Mouse (Mus musculus) neural tube, embryonic 14.5 days (tissue): ENCODE results near the gene Abhd14a. TPM values are rescaled to one million over a fixed set of nuclear protein-coding genes. Genes with fewer than 3 reads are reported as not detected.

ENCODE experiments used
- ATAC-seq: fragments of 200-750 bp; cut with Nextera tagmentation; 2 replicates; pipeline ENCODE4 v1.8.0; 2017; ENCODE audit warnings: low read depth, mild to moderate bottlenecking, moderate TSS enrichment, moderate library complexity
- H3K27ac ChIP-seq: fragments of 300-500 bp; sonication (generic); 2 replicates; pipeline ENCODE4 v1.5.1; 2014; ENCODE audit warnings: low read depth, mild to moderate bottlenecking, control low read depth, low read length, moderate library complexity, mixed read lengths
- H3K27me3 ChIP-seq: fragments of 300-500 bp; sonication (generic); 2 replicates; pipeline ENCODE4 v1.6.1; 2014; ENCODE audit warnings: low read length; ENCODE audit not compliant: control insufficient read depth, insufficient read depth
- H3K36me3 ChIP-seq: fragments of 300-500 bp; sonication (generic); 2 replicates; pipeline ENCODE4 v1.6.1; 2014; ENCODE audit warnings: low read length, mixed read lengths; ENCODE audit not compliant: control insufficient read depth, insufficient read depth
- H3K4me1 ChIP-seq: fragments of 300-500 bp; sonication (generic); 2 replicates; pipeline ENCODE4 v1.6.1; 2014; ENCODE audit warnings: low read length; ENCODE audit not compliant: control insufficient read depth, insufficient read depth
- H3K4me2 ChIP-seq: fragments of 300-500 bp; sonication (generic); 2 replicates; pipeline ENCODE4 v1.6.1; 2014; ENCODE audit warnings: mild to moderate bottlenecking, low read depth, low read length, control low read depth
- H3K4me3 ChIP-seq: fragments of 300-500 bp; sonication (generic); 2 replicates; pipeline ENCODE4 v1.5.1; 2014; ENCODE audit warnings: low read depth, low read length, control low read depth, mixed read lengths
- H3K9ac ChIP-seq: fragments of 300-500 bp; sonication (generic); replicated peaks from 2 replicates; pipeline ENCODE4 v1.6.1; 2014; ENCODE audit warnings: low read depth, mild to moderate bottlenecking, control low read depth, low read length, mixed read lengths
- H3K9me3 ChIP-seq: fragments of 300-500 bp; sonication (generic); 2 replicates; pipeline ENCODE4 v1.6.1; 2016; ENCODE audit warnings: low read length; ENCODE audit not compliant: control insufficient read depth
- WGBS: fragments of 180-500 bp; shearing (Covaris S2); extraction: QIAGEN DNeasy Blood & Tissue Kit; methylation state at CpG from one replicate; pipeline ENCODE4 v1.1.7; 2014; 5-methylcytosine and 5-hydroxymethylcytosine counted together
- polyA plus RNA-seq: library from polyadenylated mRNA; unstranded; fragments of >200 nt; fragmentation: Nextera tagmentation; extraction: Ambion mirVana; gene quantifications from 2 replicates; pipeline ENCODE4 v1.2.1, GENCODE M21; 2014

Abhd14a gene
- polyA plus RNA-seq, 1 experiment from 2014 or later, result 66.9 TPM

DNA sequence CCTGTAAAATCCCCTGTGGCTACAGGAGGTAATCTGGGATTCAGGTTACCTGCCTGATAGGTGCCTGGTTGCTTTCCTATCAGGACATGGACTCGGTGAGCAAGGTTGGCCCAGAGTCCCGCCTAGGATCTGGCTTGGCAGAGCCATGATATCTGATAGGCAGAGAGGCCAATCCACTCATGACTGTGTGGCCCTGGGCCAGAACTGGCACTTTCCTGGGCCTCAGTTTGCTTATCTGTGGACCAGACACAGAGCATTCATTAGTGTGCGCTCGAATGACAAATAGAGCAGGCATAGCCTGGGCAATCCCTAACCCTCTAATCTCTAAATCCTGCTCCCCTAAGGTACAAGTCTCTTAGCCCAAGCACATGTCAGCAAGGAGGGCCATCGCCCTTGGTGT is 45.3 kb downstream of the Abhd14a start:
- Histone ChIP-seq H3K9me3 (no peaks in the 10 kb centered on the region), H3K27ac (no peak overlapping the region), H3K4me2 (no peak overlapping the region), H3K27me3 (no peaks in the 10 kb centered on the region), H3K36me3 (no peaks in the 10 kb centered on the region), H3K4me3 (no peak overlapping the region), H3K9ac (no peak overlapping the region), H3K4me1 (no peaks in the 10 kb centered on the region)
- 79% methylated on average over 5 of the region's 5 CpGs for WGBS
- ATAC-seq, result no peak

DNA sequence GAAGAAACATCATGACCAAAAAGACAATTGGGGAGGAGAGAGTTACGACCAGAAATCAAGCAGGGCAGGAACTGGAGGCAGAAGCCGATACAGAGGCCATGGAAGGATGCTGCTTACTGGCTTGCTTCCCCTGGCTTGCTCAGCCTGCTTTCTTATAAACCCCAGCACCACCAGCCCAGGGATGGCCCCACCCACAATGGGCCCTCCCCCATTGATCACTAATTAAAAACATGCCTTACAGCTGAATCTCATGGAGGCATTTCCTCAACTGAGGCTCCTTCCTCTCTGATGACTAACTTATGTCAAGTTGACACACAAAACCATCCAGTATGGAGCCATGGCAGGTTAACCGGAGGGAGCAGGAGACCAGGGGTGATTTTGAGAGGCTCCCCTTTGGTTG is 47.7 kb downstream of the Abhd14a start:
- H3K27me3 ChIP-seq, result no peaks in the 10 kb centered on the region
- no peaks in the 10 kb centered on the region for H3K36me3 ChIP-seq
- no peak overlapping the region for H3K9ac ChIP-seq
- no peak overlapping the region for H3K4me2 ChIP-seq
- no peak for ATAC-seq
- no peaks in the 10 kb centered on the region for H3K9me3 ChIP-seq
- H3K4me1 ChIP-seq, result 0 out of 2 replicates have a peak, but pooled peaks cover 3% of the 10 kb centered on the region
- no peak overlapping the region for H3K4me3 ChIP-seq
- 73% methylated on average over 3 of the region's 3 CpGs for WGBS
- no peak overlapping the region for H3K27ac ChIP-seq

GRCm38 (mm10) chr9:106398667-106399311 is 48.7 kb downstream of the Abhd14a start:
- no peak overlapping the region for H3K9ac ChIP-seq
- H3K9me3 ChIP-seq, result no peaks in the 10 kb centered on the region
- 83% methylated on average over 9 of the region's 9 CpGs for WGBS
- H3K36me3 ChIP-seq, result no peaks in the 10 kb centered on the region
- H3K4me2 ChIP-seq, result no peak overlapping the region
- H3K4me1 ChIP-seq, result 0 out of 2 replicates have a peak, but pooled peaks cover 3% of the 10 kb centered on the region
- no peak overlapping the region for H3K27ac ChIP-seq
- no peak for ATAC-seq
- H3K27me3 ChIP-seq, result no peaks in the 10 kb centered on the region
- H3K4me3 ChIP-seq, result no peak overlapping the region

DNA sequence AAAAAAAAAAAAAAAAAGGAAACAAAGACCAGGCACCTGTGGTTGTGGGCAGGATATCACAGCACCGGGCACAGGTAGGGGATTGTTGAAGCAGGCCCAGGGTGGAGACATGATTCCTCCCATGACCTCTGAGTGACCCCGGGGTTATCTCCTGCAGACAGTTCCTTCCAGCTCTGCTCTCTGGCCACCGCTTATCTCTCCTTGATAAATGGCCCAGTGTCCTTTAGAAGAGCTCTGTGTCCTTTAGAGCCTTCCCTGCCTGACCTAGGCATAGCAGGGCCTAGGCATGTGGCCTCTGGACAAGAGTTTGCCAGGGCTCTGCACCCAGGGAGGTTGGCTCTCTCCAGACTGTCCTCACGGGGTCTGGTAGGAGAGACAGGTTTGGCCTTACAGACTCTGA is 49.7 kb downstream of the Abhd14a start:
- WGBS, result 76% methylated on average over 4 of the region's 4 CpGs
- no peak for ATAC-seq
- H3K4me1 ChIP-seq, result 0 out of 2 replicates have a peak, but pooled peaks cover 3% of the 10 kb centered on the region
- no peak overlapping the region for H3K9ac ChIP-seq
- H3K9me3 ChIP-seq, result no peaks in the 10 kb centered on the region
- H3K4me3 ChIP-seq, result no peak overlapping the region
- H3K4me2 ChIP-seq, result no peak overlapping the region
- no peak overlapping the region for H3K27ac ChIP-seq
- no peaks in the 10 kb centered on the region for H3K27me3 ChIP-seq
- no peaks in the 10 kb centered on the region for H3K36me3 ChIP-seq

DNA sequence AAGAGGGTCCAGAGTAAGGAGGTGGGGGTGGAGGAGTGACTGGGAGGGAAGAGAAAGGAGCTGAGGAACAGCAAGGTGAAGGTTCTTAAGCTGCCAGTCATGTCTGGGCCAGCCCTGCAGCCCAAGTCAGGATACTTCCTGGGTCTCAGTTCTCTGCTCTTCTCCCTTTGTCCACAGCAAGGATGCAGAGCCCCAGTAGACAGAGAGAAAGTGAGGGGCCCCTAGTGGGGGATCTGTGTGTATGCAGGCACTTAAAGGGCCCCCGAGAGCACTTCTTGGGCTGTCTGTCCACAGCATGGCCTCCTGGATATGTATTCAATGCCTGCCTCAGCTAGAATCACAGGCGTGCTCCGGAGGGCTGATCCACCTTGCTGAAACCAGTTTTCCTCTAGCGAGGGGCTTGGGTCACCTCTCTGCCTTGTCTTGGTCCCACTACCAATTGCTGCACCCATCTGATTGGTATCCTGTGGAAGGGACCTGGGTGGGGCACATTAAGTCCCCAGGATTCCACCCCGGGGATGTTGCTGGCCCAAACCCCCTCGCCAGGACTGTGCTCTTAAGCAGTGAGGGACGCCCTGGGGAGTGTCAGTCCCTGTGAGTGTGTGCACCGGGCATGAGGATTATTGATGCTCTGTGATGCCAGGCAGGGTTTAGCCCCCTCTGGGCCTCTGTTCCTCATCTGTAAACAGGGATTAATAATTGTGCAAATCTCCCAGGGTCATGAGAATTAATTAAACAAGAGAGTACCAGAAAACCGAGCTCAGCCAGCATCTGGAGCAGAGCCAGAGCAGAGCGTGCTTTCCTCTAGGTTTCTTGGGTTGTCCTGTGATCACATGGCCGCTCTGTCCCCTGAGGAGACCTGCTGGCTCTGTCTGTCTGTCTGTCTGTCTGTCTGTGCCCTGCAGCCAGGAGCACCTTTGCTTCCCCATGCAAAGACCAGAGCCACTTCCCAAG is 52.6 kb downstream of the Abhd14a start:
- Histone ChIP-seq H3K9ac (no peak overlapping the region), H3K4me2 (no peak overlapping the region), H3K4me1 (0 out of 2 replicates have a peak, but pooled peaks cover 7% of the 10 kb centered on the region), H3K36me3 (no peaks in the 10 kb centered on the region), H3K27me3 (no peaks in the 10 kb centered on the region), H3K4me3 (no peak overlapping the region), H3K27ac (no peak overlapping the region), H3K9me3 (no peaks in the 10 kb centered on the region)
- ATAC-seq, result peak; percentile 56; the same call in 1 of the 2 replicates
- WGBS, result 39% methylated on average over 11 of the region's 11 CpGs

DNA sequence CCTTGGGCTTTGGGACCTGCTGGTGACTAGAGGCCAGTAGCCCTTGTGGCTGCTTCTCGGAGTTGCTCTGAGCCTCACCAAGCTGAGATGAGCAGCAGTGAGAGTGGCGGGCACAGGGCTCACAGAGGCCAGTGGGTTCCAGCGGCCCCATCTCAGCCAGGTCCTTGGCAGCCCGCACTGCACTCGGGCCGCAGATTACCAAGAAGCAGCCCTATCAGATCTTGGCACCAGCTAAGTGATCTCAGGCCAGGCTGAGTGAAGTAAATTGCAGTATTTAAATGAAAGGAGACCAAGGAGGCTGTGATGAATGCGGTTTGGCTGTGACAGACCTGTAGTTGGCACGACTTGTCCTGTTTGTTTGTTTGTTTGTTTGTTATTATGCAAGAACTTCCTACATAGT is 53.9 kb downstream of the Abhd14a start:
- Histone ChIP-seq H3K9me3 (no peaks in the 10 kb centered on the region), H3K4me3 (no peak overlapping the region), H3K27ac (no peak overlapping the region), H3K4me1 (0 out of 2 replicates have a peak, but pooled peaks cover 7% of the 10 kb centered on the region), H3K27me3 (no peaks in the 10 kb centered on the region), H3K36me3 (no peaks in the 10 kb centered on the region), H3K9ac (no peak overlapping the region), H3K4me2 (no peak overlapping the region)
- 94% methylated on average over 8 of the region's 8 CpGs for WGBS
- ATAC-seq, result no peak

DNA sequence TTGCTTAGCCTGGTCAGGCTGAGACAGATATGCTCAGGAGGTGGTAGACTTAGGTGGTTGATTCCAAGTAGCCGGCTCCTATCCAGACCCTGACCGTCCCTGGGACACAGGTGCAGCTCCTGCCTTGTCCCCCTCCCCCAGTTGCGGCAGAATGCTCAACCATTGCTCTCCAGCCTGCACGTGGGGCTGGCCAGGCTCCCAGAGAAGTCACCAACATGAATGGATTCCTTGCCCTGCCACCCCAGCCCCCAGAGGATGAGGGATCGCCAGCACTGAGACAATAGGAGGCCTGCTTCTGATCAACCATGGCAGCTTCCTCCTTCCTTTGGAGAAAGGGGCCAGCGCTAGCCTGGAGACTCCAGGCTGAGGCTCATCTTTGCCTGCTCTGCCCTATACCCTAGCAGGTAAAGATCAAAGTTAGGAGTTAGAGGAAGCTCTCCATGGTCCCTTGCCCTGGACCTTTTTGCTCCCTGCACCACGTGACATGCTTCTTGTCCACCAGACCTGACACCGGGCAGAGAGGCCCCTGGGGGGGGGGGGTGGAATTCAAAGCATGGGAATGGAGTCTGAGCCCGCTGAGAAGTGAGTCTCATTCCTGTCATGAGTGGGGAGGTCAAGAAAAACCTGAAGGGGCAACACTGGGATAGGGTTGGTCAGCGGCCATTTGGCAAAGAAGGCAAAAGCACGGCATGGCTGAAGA is 54.5 kb downstream of the Abhd14a start:
- Histone ChIP-seq H3K36me3 (no peaks in the 10 kb centered on the region), H3K9me3 (no peaks in the 10 kb centered on the region), H3K4me2 (no peak overlapping the region), H3K27ac (no peak overlapping the region), H3K27me3 (no peaks in the 10 kb centered on the region), H3K4me1 (0 out of 2 replicates have a peak, but pooled peaks cover 7% of the 10 kb centered on the region), H3K9ac (no peak overlapping the region), H3K4me3 (no peak overlapping the region)
- WGBS, result 75% methylated on average over 11 of the region's 11 CpGs
- no peak for ATAC-seq
